Mouse (Mus musculus) E14TG2a.4 (cell line): ENCODE results near the gene Mrgpra1.
"Not testable (repeated sequence)": the region's sequence is repeated elsewhere in the genome, so short reads cannot be mapped to it uniquely, and the experiment has no call there.

Experiments used
- CTCF ChIP-seq: conservative IDR thresholded peaks from 2 replicates; pipeline ENCODE4 v1.5.1; 2014; ENCODE audit warnings: low read length
- NANOG ChIP-seq: IDR thresholded peaks from 2 replicates; pipeline ENCODE4 v1.6.1; 2014; ENCODE audit warnings: borderline replicate concordance, low read length, mixed read lengths
- POU5F1 ChIP-seq: IDR thresholded peaks from 2 replicates; pipeline ENCODE4 v1.6.1; 2014; ENCODE audit warnings: low read length, borderline replicate concordance

GRCm38 (mm10) chr7:47304661-47305060 is 49.4 kb downstream of the Mrgpra1 start:
- not testable (repeated sequence) for TF ChIP-seq CTCF, NANOG, POU5F1
